Mouse (Mus musculus) spleen, adult 2 months (tissue): ENCODE results near the gene Irf2.

Experiments used
- CTCF ChIP-seq: fragments of 200-500 bp; IDR thresholded peaks from 2 replicates; pipeline ENCODE4 v1.5.1; 2011; ENCODE audit warnings: mild to moderate bottlenecking, inconsistent platforms; ENCODE audit not compliant: insufficient read depth, insufficient read length, insufficient replicate concordance; ENCODE audit errors: extremely low read depth
- POLR2A ChIP-seq: fragments of 200-500 bp; IDR thresholded peaks from 2 replicates; pipeline ENCODE4 v1.6.1; 2011; ENCODE audit warnings: low read depth, low read length, inconsistent platforms

- TF ChIP-seq POLR2A (no peak), CTCF (no peak)
Observed at GRCm38 (mm10) chr8:46812966-46813365, 73.4 kb downstream of the Irf2 start.
